Mouse (Mus musculus): ENCODE data around the gene Mast4. TPM values are rescaled to one million over a fixed set of nuclear protein-coding genes. Genes with fewer than 3 reads are reported as not detected.
A peak's percentile ranks its signal among the peaks of the same experiment; 100 is the strongest.

Gene Mast4
- polyA plus RNA-seq, 1 experiment from 2014 or later = 21.1 TPM

GRCm38 (mm10) chr13:103043692-103044091 lies 290.6 kb downstream of the Mast4 start:
- Histone ChIP-seq H3K9ac (ENCODE audit: low read depth, low read length) (no peak overlapping the region), H3K4me2 (ENCODE audit: low read depth, low read length) (no peak overlapping the region), H3K4me1 (ENCODE audit: control insufficient read depth, insufficient read depth, low read length) (no peaks in the 10 kb centered on the region), H3K36me3 (ENCODE audit: control insufficient read depth, insufficient read depth, low read length) (no peaks in the 10 kb centered on the region), H3K9me3 (ENCODE audit: control insufficient read depth, low read length) (no peaks in the 10 kb centered on the region), H3K4me3 (ENCODE audit: low read depth, low read length) (no peak overlapping the region), H3K27ac (replicated peaks; ENCODE audit: low read depth, low read length) (no peak overlapping the region), H3K27me3 (replicated peaks; ENCODE audit: control insufficient read depth, insufficient read depth, low read length) (no peaks in the 10 kb centered on the region)
- no peak for DNase-seq (ENCODE audit: low spot score)
- ATAC-seq (ENCODE audit: low read depth) = no peak
- 82% methylated on average over 9 of the region's 9 CpGs for WGBS

- 91% methylated on average over 4 of the region's 4 CpGs for WGBS
- Histone ChIP-seq H3K27ac (replicated peaks; ENCODE audit: low read depth, low read length) (no peak overlapping the region), H3K9ac (ENCODE audit: low read depth, low read length) (no peak overlapping the region), H3K4me1 (ENCODE audit: control insufficient read depth, insufficient read depth, low read length) (no peaks in the 10 kb centered on the region), H3K4me3 (ENCODE audit: low read depth, low read length) (no peak overlapping the region), H3K9me3 (ENCODE audit: control insufficient read depth, low read length) (no peaks in the 10 kb centered on the region), H3K27me3 (replicated peaks; ENCODE audit: control insufficient read depth, insufficient read depth, low read length) (no peaks in the 10 kb centered on the region), H3K4me2 (ENCODE audit: low read depth, low read length) (no peak overlapping the region), H3K36me3 (ENCODE audit: control insufficient read depth, insufficient read depth, low read length) (no peaks in the 10 kb centered on the region)
- DNase-seq (ENCODE audit: low spot score) = no peak
- no peak for ATAC-seq (ENCODE audit: low read depth)
Observed at GRCm38 (mm10) chr13:103043011-103043410, 291.3 kb downstream of the Mast4 start.

GRCm38 (mm10) chr13:103037466-103037865 lies 296.8 kb downstream of the Mast4 start:
- WGBS = 72% methylated on average over 5 of the region's 5 CpGs
- Histone ChIP-seq H3K27me3 (replicated peaks; ENCODE audit: control insufficient read depth, insufficient read depth, low read length) (no peaks in the 10 kb centered on the region), H3K4me3 (ENCODE audit: low read depth, low read length) (no peak overlapping the region), H3K9ac (ENCODE audit: low read depth, low read length) (no peak overlapping the region), H3K4me1 (ENCODE audit: control insufficient read depth, insufficient read depth, low read length) (no peaks in the 10 kb centered on the region), H3K4me2 (ENCODE audit: low read depth, low read length) (no peak overlapping the region), H3K27ac (replicated peaks; ENCODE audit: low read depth, low read length) (no peak overlapping the region), H3K9me3 (ENCODE audit: control insufficient read depth, low read length) (no peaks in the 10 kb centered on the region), H3K36me3 (ENCODE audit: control insufficient read depth, insufficient read depth, low read length) (no peaks in the 10 kb centered on the region)
- DNase-seq (ENCODE audit: low spot score) = no peak
- ATAC-seq (ENCODE audit: low read depth) = no peak

GRCm38 (mm10) chr13:103029377-103029776 lies 304.9 kb downstream of the Mast4 start:
- H3K9ac ChIP-seq (ENCODE audit: low read depth, low read length) = no peak overlapping the region
- WGBS = 81% methylated on average over 5 of the region's 5 CpGs
- DNase-seq (ENCODE audit: low spot score) (no peak), ATAC-seq (ENCODE audit: low read depth) (no peak)
- peaks cover 21% of the 10 kb centered on the region; the same call in 1 of the 2 replicates for H3K4me1 ChIP-seq (ENCODE audit: control insufficient read depth, insufficient read depth, low read length)
- no peak overlapping the region for H3K4me2 ChIP-seq (ENCODE audit: low read depth, low read length)
- H3K4me3 ChIP-seq (ENCODE audit: low read depth, low read length) = no peak overlapping the region
- H3K27ac ChIP-seq (replicated peaks; ENCODE audit: low read depth, low read length) = no peak overlapping the region
- H3K9me3 ChIP-seq (ENCODE audit: control insufficient read depth, low read length) = no peaks in the 10 kb centered on the region
- H3K36me3 ChIP-seq (ENCODE audit: control insufficient read depth, insufficient read depth, low read length) = no peaks in the 10 kb centered on the region
- H3K27me3 ChIP-seq (replicated peaks; ENCODE audit: control insufficient read depth, insufficient read depth, low read length) = no peaks in the 10 kb centered on the region

GRCm38 (mm10) chr13:103027456-103028078 lies 306.7 kb downstream of the Mast4 start:
- no peak overlapping the region for H3K9ac ChIP-seq (ENCODE audit: low read depth, low read length)
- no peaks in the 10 kb centered on the region for H3K36me3 ChIP-seq (ENCODE audit: control insufficient read depth, insufficient read depth, low read length)
- H3K4me3 ChIP-seq (ENCODE audit: low read depth, low read length) = no peak overlapping the region
- no peaks in the 10 kb centered on the region for H3K27me3 ChIP-seq (replicated peaks; ENCODE audit: control insufficient read depth, insufficient read depth, low read length)
- H3K4me2 ChIP-seq (ENCODE audit: low read depth, low read length) = peak overlapping the region; percentile 23; the same call in 1 of the 2 replicates
- peaks cover 23% of the 10 kb centered on the region; the same call in 1 of the 2 replicates for H3K4me1 ChIP-seq (ENCODE audit: control insufficient read depth, insufficient read depth, low read length)
- no peak overlapping the region for H3K27ac ChIP-seq (replicated peaks; ENCODE audit: low read depth, low read length)
- H3K9me3 ChIP-seq (ENCODE audit: control insufficient read depth, low read length) = no peaks in the 10 kb centered on the region
- DNase-seq (ENCODE audit: low spot score) (peak; percentile 48), ATAC-seq (ENCODE audit: low read depth) (no peak)
- 26% methylated on average over 17 of the region's 17 CpGs for WGBS

GRCm38 (mm10) chr13:103025461-103025860 lies 308.8 kb downstream of the Mast4 start:
- DNase-seq (ENCODE audit: low spot score) = no peak

GRCm38 (mm10) chr13:103018481-103018880 lies 315.8 kb downstream of the Mast4 start:
- DNase-seq (ENCODE audit: low spot score) (no peak), ATAC-seq (ENCODE audit: low read depth) (no peak)
- H3K4me1 ChIP-seq (ENCODE audit: control insufficient read depth, insufficient read depth, low read length) = 0 out of 2 replicates have a peak, but pooled peaks cover 8% of the 10 kb centered on the region
- H3K36me3 ChIP-seq (ENCODE audit: control insufficient read depth, insufficient read depth, low read length) = no peaks in the 10 kb centered on the region
- no peak overlapping the region for H3K4me3 ChIP-seq (ENCODE audit: low read depth, low read length)
- 57% methylated on average over 6 of the region's 6 CpGs for WGBS
- H3K9me3 ChIP-seq (ENCODE audit: control insufficient read depth, low read length) = no peaks in the 10 kb centered on the region
- no peak overlapping the region for H3K9ac ChIP-seq (ENCODE audit: low read depth, low read length)
- no peak overlapping the region for H3K4me2 ChIP-seq (ENCODE audit: low read depth, low read length)
- no peaks in the 10 kb centered on the region for H3K27me3 ChIP-seq (replicated peaks; ENCODE audit: control insufficient read depth, insufficient read depth, low read length)
- no peak overlapping the region for H3K27ac ChIP-seq (replicated peaks; ENCODE audit: low read depth, low read length)

More at GRCm38 (mm10) chr13:103025461-103025860, 308.8 kb downstream of the Mast4 start:
- H3K27ac ChIP-seq (replicated peaks; ENCODE audit: low read depth, low read length) = no peak overlapping the region
- H3K9me3 ChIP-seq (ENCODE audit: control insufficient read depth, low read length) = no peaks in the 10 kb centered on the region
- no peak overlapping the region for H3K4me3 ChIP-seq (ENCODE audit: low read depth, low read length)
- H3K4me2 ChIP-seq (ENCODE audit: low read depth, low read length) = no peak overlapping the region
- H3K4me1 ChIP-seq (ENCODE audit: control insufficient read depth, insufficient read depth, low read length) = peaks cover 24% of the 10 kb centered on the region; the same call in 1 of the 2 replicates
- H3K9ac ChIP-seq (ENCODE audit: low read depth, low read length) = no peak overlapping the region
- no peak for ATAC-seq (ENCODE audit: low read depth)
- H3K27me3 ChIP-seq (replicated peaks; ENCODE audit: control insufficient read depth, insufficient read depth, low read length) = no peaks in the 10 kb centered on the region
- no peaks in the 10 kb centered on the region for H3K36me3 ChIP-seq (ENCODE audit: control insufficient read depth, insufficient read depth, low read length)
- WGBS = 52% methylated on average over 3 of the region's 3 CpGs

- 81% methylated on average over 3 of the region's 3 CpGs for WGBS
- Histone ChIP-seq H3K36me3 (ENCODE audit: control insufficient read depth, insufficient read depth, low read length) (no peaks in the 10 kb centered on the region), H3K4me3 (ENCODE audit: low read depth, low read length) (no peak overlapping the region), H3K4me1 (ENCODE audit: control insufficient read depth, insufficient read depth, low read length) (0 out of 2 replicates have a peak, but pooled peaks cover 7% of the 10 kb centered on the region), H3K4me2 (ENCODE audit: low read depth, low read length) (no peak overlapping the region), H3K9ac (ENCODE audit: low read depth, low read length) (no peak overlapping the region), H3K27me3 (replicated peaks; ENCODE audit: control insufficient read depth, insufficient read depth, low read length) (no peaks in the 10 kb centered on the region), H3K9me3 (ENCODE audit: control insufficient read depth, low read length) (no peaks in the 10 kb centered on the region), H3K27ac (replicated peaks; ENCODE audit: low read depth, low read length) (no peak overlapping the region)
- DNase-seq (ENCODE audit: low spot score) = no peak
- ATAC-seq (ENCODE audit: low read depth) = no peak
Observed at GRCm38 (mm10) chr13:103017661-103018060, 316.6 kb downstream of the Mast4 start.

- no peaks in the 10 kb centered on the region for H3K36me3 ChIP-seq (ENCODE audit: control insufficient read depth, insufficient read depth, low read length)
- 0 out of 2 replicates have a peak, but pooled peaks cover 4% of the 10 kb centered on the region for H3K4me1 ChIP-seq (ENCODE audit: control insufficient read depth, insufficient read depth, low read length)
- whole genome bisulfite sequencing = 91% methylated on average over 3 of the region's 3 CpGs
- no peak overlapping the region for H3K4me2 ChIP-seq (ENCODE audit: low read depth, low read length)
- no peaks in the 10 kb centered on the region for H3K9me3 ChIP-seq (ENCODE audit: control insufficient read depth, low read length)
- no peaks in the 10 kb centered on the region for H3K27me3 ChIP-seq (replicated peaks; ENCODE audit: control insufficient read depth, insufficient read depth, low read length)
- ATAC-seq (ENCODE audit: low read depth) = no peak
- no peak for DNase-seq (ENCODE audit: low spot score)
- no peak overlapping the region for H3K27ac ChIP-seq (replicated peaks; ENCODE audit: low read depth, low read length)
- no peak overlapping the region for H3K4me3 ChIP-seq (ENCODE audit: low read depth, low read length)
- no peak overlapping the region for H3K9ac ChIP-seq (ENCODE audit: low read depth, low read length)
Observed at GRCm38 (mm10) chr13:103015131-103015750, 319.1 kb downstream of the Mast4 start.
